Mouse (Mus musculus): ENCODE data around the gene Pola1. TPM values are rescaled to one million over a fixed set of nuclear protein-coding genes. Genes with fewer than 3 reads are reported as not detected.
A peak's percentile ranks its signal among the peaks of the same experiment; 100 is the strongest.

The Pola1 gene
- 1.1 and 2.2 TPM in 2 replicates for polyA plus RNA-seq (2012; ENCODE audit: insufficient read depth, low replicate concordance)

GRCm38 (mm10) chrX:93631657-93632449 is at the start of gene Pola1:
TSS of gene Pola1 (minus strand) at chrX:93632155.
- Histone ChIP-seq H3K36me3 (replicated peaks; ENCODE audit: low read length) (no peaks in the 10 kb centered on the region), H3K27me3 (replicated peaks) (peaks cover 4% of the 10 kb centered on the region), H3K4me3 (replicated peaks) (peak within 1 kb of the TSS; percentile 96), H3K4me1 (peaks cover 24% of the 10 kb centered on the region), H3K9me3 (peaks cover 4% of the 10 kb centered on the region; the same call in 1 of the 2 replicates)
- TF ChIP-seq FLI1 (IDR thresholded peaks at IDR 0.05; ENCODE audit: low read length) (peak; percentile 28; the same call in 1 of the 2 replicates), GATA1 (IDR thresholded peaks at IDR 0.05; ENCODE audit: borderline replicate concordance, low read length) (no peak)

GRCm38 (mm10) chrX:93676228-93676627 is 44.3 kb upstream of the Pola1 start:
- Histone ChIP-seq H3K4me3 (replicated peaks) (peak overlapping the region; percentile 91), H3K36me3 (replicated peaks; ENCODE audit: low read length) (no peaks in the 10 kb centered on the region), H3K4me1 (peaks cover 36% of the 10 kb centered on the region), H3K9me3 (no peaks in the 10 kb centered on the region), H3K27me3 (replicated peaks) (peaks cover 5% of the 10 kb centered on the region)
- TF ChIP-seq FLI1 (IDR thresholded peaks at IDR 0.05; ENCODE audit: low read length) (no peak), GATA1 (IDR thresholded peaks at IDR 0.05; ENCODE audit: borderline replicate concordance, low read length) (no peak)

GRCm38 (mm10) chrX:93674836-93675795 is 43.2 kb upstream of the Pola1 start:
- peaks cover 5% of the 10 kb centered on the region for H3K27me3 ChIP-seq (replicated peaks)
- no peaks in the 10 kb centered on the region for H3K9me3 ChIP-seq
- H3K4me1 ChIP-seq = peaks cover 36% of the 10 kb centered on the region
- no peak for TF ChIP-seq FLI1 (IDR thresholded peaks at IDR 0.05; ENCODE audit: low read length)
- no peak for TF ChIP-seq GATA1 (IDR thresholded peaks at IDR 0.05; ENCODE audit: borderline replicate concordance, low read length)
- no peaks in the 10 kb centered on the region for H3K36me3 ChIP-seq (replicated peaks; ENCODE audit: low read length)
- H3K4me3 ChIP-seq (replicated peaks) = peak overlapping the region; percentile 91

GRCm38 (mm10) chrX:93674432-93674831 is 42.5 kb upstream of the Pola1 start:
- no peaks in the 10 kb centered on the region for H3K9me3 ChIP-seq
- peaks cover 5% of the 10 kb centered on the region for H3K27me3 ChIP-seq (replicated peaks)
- H3K4me1 ChIP-seq = peaks cover 36% of the 10 kb centered on the region
- no peaks in the 10 kb centered on the region for H3K36me3 ChIP-seq (replicated peaks; ENCODE audit: low read length)
- H3K4me3 ChIP-seq (replicated peaks) = peak overlapping the region; percentile 91
- TF ChIP-seq GATA1 (IDR thresholded peaks at IDR 0.05; ENCODE audit: borderline replicate concordance, low read length) (no peak), FLI1 (IDR thresholded peaks at IDR 0.05; ENCODE audit: low read length) (no peak)

GRCm38 (mm10) chrX:93664787-93665186 is 32.8 kb upstream of the Pola1 start:
- Histone ChIP-seq H3K4me3 (replicated peaks) (no peak overlapping the region), H3K4me1 (peaks cover 4% of the 10 kb centered on the region; the same call in 1 of the 2 replicates), H3K36me3 (replicated peaks; ENCODE audit: low read length) (no peaks in the 10 kb centered on the region), H3K27me3 (replicated peaks) (no peaks in the 10 kb centered on the region), H3K9me3 (no peaks in the 10 kb centered on the region)
- TF ChIP-seq FLI1 (IDR thresholded peaks at IDR 0.05; ENCODE audit: low read length) = no peak
- TF ChIP-seq GATA1 (IDR thresholded peaks at IDR 0.05; ENCODE audit: borderline replicate concordance, low read length) = no peak

- H3K27me3 ChIP-seq (replicated peaks) = no peaks in the 10 kb centered on the region
- TF ChIP-seq FLI1 (IDR thresholded peaks at IDR 0.05; ENCODE audit: low read length) = no peak
- no peak overlapping the region for H3K4me3 ChIP-seq (replicated peaks)
- H3K9me3 ChIP-seq = no peaks in the 10 kb centered on the region
- peaks cover 4% of the 10 kb centered on the region; the same call in 1 of the 2 replicates for H3K4me1 ChIP-seq
- H3K36me3 ChIP-seq (replicated peaks; ENCODE audit: low read length) = no peaks in the 10 kb centered on the region
Measured at GRCm38 (mm10) chrX:93663919-93664586, 32.1 kb upstream of the Pola1 start.

- H3K9me3 ChIP-seq = no peaks in the 10 kb centered on the region
- no peaks in the 10 kb centered on the region for H3K27me3 ChIP-seq (replicated peaks)
- TF ChIP-seq GATA1 (IDR thresholded peaks at IDR 0.05; ENCODE audit: borderline replicate concordance, low read length) (no peak), FLI1 (IDR thresholded peaks at IDR 0.05; ENCODE audit: low read length) (no peak)
- H3K36me3 ChIP-seq (replicated peaks; ENCODE audit: low read length) = no peaks in the 10 kb centered on the region
- peaks cover 22% of the 10 kb centered on the region for H3K4me1 ChIP-seq
- peak overlapping the region; percentile 71 for H3K4me3 ChIP-seq (replicated peaks)
Measured at GRCm38 (mm10) chrX:93655153-93655552, 23.2 kb upstream of the Pola1 start.

- Histone ChIP-seq H3K36me3 (replicated peaks; ENCODE audit: low read length) (no peaks in the 10 kb centered on the region), H3K4me1 (peaks cover 26% of the 10 kb centered on the region), H3K27me3 (replicated peaks) (no peaks in the 10 kb centered on the region), H3K4me3 (replicated peaks) (peak within 1 kb of the TSS; percentile 71), H3K9me3 (no peaks in the 10 kb centered on the region)
- TF ChIP-seq GATA1 (IDR thresholded peaks at IDR 0.05; ENCODE audit: borderline replicate concordance, low read length) (no peak), FLI1 (IDR thresholded peaks at IDR 0.05; ENCODE audit: low read length) (no peak)
Measured at GRCm38 (mm10) chrX:93654218-93655002, 22.5 kb upstream of the Pola1 start, which contains the start of gene Pcyt1b. TSS of gene Pcyt1b (plus strand) at chrX:93654863.

Data from megakaryocyte, embryonic 14.5 days (primary cell).